Mouse (Mus musculus): ENCODE measurements around the gene Anks3. TPM values are rescaled to one million over a fixed set of nuclear protein-coding genes. Genes with fewer than 3 reads are reported as not detected.
A peak's percentile ranks its signal among the peaks of the same experiment; 100 is the strongest.

Anks3 gene
- polyA plus RNA-seq, 1 experiment from 2014 or later = 48.6 TPM

GRCm38 (mm10) chr16:4971626-4972025 is 7.6 kb upstream of the Anks3 start:
- WGBS = 69% methylated on average over 4 of the region's 4 CpGs
- Histone ChIP-seq H3K27ac (ENCODE audit: low read length) (no peak overlapping the region), H3K9ac (ENCODE audit: low read length) (no peak overlapping the region), H3K9me3 (replicated peaks; ENCODE audit: control insufficient read depth, low read length) (no peaks in the 10 kb centered on the region), H3K4me2 (ENCODE audit: low read depth, low read length) (no peak overlapping the region), H3K4me1 (ENCODE audit: control insufficient read depth, insufficient read depth, low read length) (no peaks in the 10 kb centered on the region), H3K4me3 (replicated peaks; ENCODE audit: low read length) (no peak overlapping the region), H3K36me3 (ENCODE audit: control insufficient read depth, insufficient read depth, low read length) (no peaks in the 10 kb centered on the region), H3K27me3 (ENCODE audit: control insufficient read depth, insufficient read depth, low read length) (no peaks in the 10 kb centered on the region)
- ATAC-seq (ENCODE audit: insufficient read depth, low FRiP score) = no peak

- Histone ChIP-seq H3K27ac (ENCODE audit: low read length) (no peak overlapping the region), H3K4me3 (replicated peaks; ENCODE audit: low read length) (no peak overlapping the region), H3K4me2 (ENCODE audit: low read depth, low read length) (no peak overlapping the region), H3K36me3 (ENCODE audit: control insufficient read depth, insufficient read depth, low read length) (no peaks in the 10 kb centered on the region), H3K9me3 (replicated peaks; ENCODE audit: control insufficient read depth, low read length) (no peaks in the 10 kb centered on the region), H3K4me1 (ENCODE audit: control insufficient read depth, insufficient read depth, low read length) (no peaks in the 10 kb centered on the region), H3K9ac (ENCODE audit: low read length) (no peak overlapping the region), H3K27me3 (ENCODE audit: control insufficient read depth, insufficient read depth, low read length) (no peaks in the 10 kb centered on the region)
- no peak for ATAC-seq (ENCODE audit: insufficient read depth, low FRiP score)
- WGBS = 72% methylated on average over 5 of the region's 5 CpGs
These were observed 5.2 kb upstream of the Anks3 start for GRCm38 (mm10) chr16:4969055-4969843.

GRCm38 (mm10) chr16:4968426-4968825 is 4.4 kb upstream of the Anks3 start:
- ATAC-seq (ENCODE audit: insufficient read depth, low FRiP score) = no peak
- Histone ChIP-seq H3K4me3 (replicated peaks; ENCODE audit: low read length) (no peak overlapping the region), H3K4me1 (ENCODE audit: control insufficient read depth, insufficient read depth, low read length) (peaks cover 1% of the 10 kb centered on the region; the same call in 1 of the 2 replicates), H3K9ac (ENCODE audit: low read length) (no peak overlapping the region), H3K36me3 (ENCODE audit: control insufficient read depth, insufficient read depth, low read length) (no peaks in the 10 kb centered on the region), H3K4me2 (ENCODE audit: low read depth, low read length) (no peak overlapping the region), H3K27ac (ENCODE audit: low read length) (no peak overlapping the region), H3K27me3 (ENCODE audit: control insufficient read depth, insufficient read depth, low read length) (no peaks in the 10 kb centered on the region), H3K9me3 (replicated peaks; ENCODE audit: control insufficient read depth, low read length) (no peaks in the 10 kb centered on the region)
- WGBS = 77% methylated on average over 3 of the region's 3 CpGs

- 89% methylated on average over 8 of the region's 8 CpGs for WGBS
- H3K9me3 ChIP-seq (replicated peaks; ENCODE audit: control insufficient read depth, low read length) = no peaks in the 10 kb centered on the region
- H3K9ac ChIP-seq (ENCODE audit: low read length) = no peak overlapping the region
- H3K27ac ChIP-seq (ENCODE audit: low read length) = no peak overlapping the region
- H3K4me2 ChIP-seq (ENCODE audit: low read depth, low read length) = no peak overlapping the region
- H3K4me3 ChIP-seq (replicated peaks; ENCODE audit: low read length) = no peak overlapping the region
- peaks cover 15% of the 10 kb centered on the region for H3K4me1 ChIP-seq (ENCODE audit: control insufficient read depth, insufficient read depth, low read length)
- ATAC-seq (ENCODE audit: insufficient read depth, low FRiP score) = no peak
- H3K36me3 ChIP-seq (ENCODE audit: control insufficient read depth, insufficient read depth, low read length) = no peaks in the 10 kb centered on the region
- H3K27me3 ChIP-seq (ENCODE audit: control insufficient read depth, insufficient read depth, low read length) = no peaks in the 10 kb centered on the region
These were observed 1.6 kb upstream of the Anks3 start for GRCm38 (mm10) chr16:4965392-4966129.

- peak overlapping the region; percentile 93 for H3K9ac ChIP-seq (ENCODE audit: low read length)
- peak overlapping the region; percentile 78 for H3K27ac ChIP-seq (ENCODE audit: low read length)
- H3K9me3 ChIP-seq (replicated peaks; ENCODE audit: control insufficient read depth, low read length) = no peaks in the 10 kb centered on the region
- peak overlapping the region; percentile 90 for H3K4me3 ChIP-seq (replicated peaks; ENCODE audit: low read length)
- peaks cover 15% of the 10 kb centered on the region for H3K4me1 ChIP-seq (ENCODE audit: control insufficient read depth, insufficient read depth, low read length)
- WGBS = 19% methylated on average over 13 of the region's 13 CpGs
- ATAC-seq (ENCODE audit: insufficient read depth, low FRiP score) = no peak
- H3K27me3 ChIP-seq (ENCODE audit: control insufficient read depth, insufficient read depth, low read length) = no peaks in the 10 kb centered on the region
- H3K4me2 ChIP-seq (ENCODE audit: low read depth, low read length) = peak overlapping the region; percentile 91
- no peaks in the 10 kb centered on the region for H3K36me3 ChIP-seq (ENCODE audit: control insufficient read depth, insufficient read depth, low read length)
These were observed 856 bp upstream of the Anks3 start for GRCm38 (mm10) chr16:4964731-4965391.

- H3K27me3 ChIP-seq (ENCODE audit: control insufficient read depth, insufficient read depth, low read length) = no peaks in the 10 kb centered on the region
- WGBS = 41% methylated on average over 9 of the region's 9 CpGs
- peaks cover 15% of the 10 kb centered on the region for H3K4me1 ChIP-seq (ENCODE audit: control insufficient read depth, insufficient read depth, low read length)
- no peak overlapping the region for H3K27ac ChIP-seq (ENCODE audit: low read length)
- no peaks in the 10 kb centered on the region for H3K36me3 ChIP-seq (ENCODE audit: control insufficient read depth, insufficient read depth, low read length)
- no peak for ATAC-seq (ENCODE audit: insufficient read depth, low FRiP score)
- peak overlapping the region; percentile 91 for H3K4me2 ChIP-seq (ENCODE audit: low read depth, low read length)
- H3K9ac ChIP-seq (ENCODE audit: low read length) = peak overlapping the region; percentile 93
- peak overlapping the region; percentile 90 for H3K4me3 ChIP-seq (replicated peaks; ENCODE audit: low read length)
- H3K9me3 ChIP-seq (replicated peaks; ENCODE audit: control insufficient read depth, low read length) = no peaks in the 10 kb centered on the region
These were observed 659 bp downstream of the Anks3 start for GRCm38 (mm10) chr16:4963346-4963745.

GRCm38 (mm10) chr16:4960260-4960659 is 3.7 kb downstream of the Anks3 start:
- WGBS = 84% methylated on average over 8 of the region's 8 CpGs
- Histone ChIP-seq H3K4me2 (ENCODE audit: low read depth, low read length) (no peak overlapping the region), H3K36me3 (ENCODE audit: control insufficient read depth, insufficient read depth, low read length) (peaks cover 9% of the 10 kb centered on the region; the same call in 1 of the 2 replicates), H3K9ac (ENCODE audit: low read length) (no peak overlapping the region), H3K27me3 (ENCODE audit: control insufficient read depth, insufficient read depth, low read length) (no peaks in the 10 kb centered on the region), H3K27ac (ENCODE audit: low read length) (no peak overlapping the region), H3K4me1 (ENCODE audit: control insufficient read depth, insufficient read depth, low read length) (peaks cover 15% of the 10 kb centered on the region), H3K9me3 (replicated peaks; ENCODE audit: control insufficient read depth, low read length) (no peaks in the 10 kb centered on the region), H3K4me3 (replicated peaks; ENCODE audit: low read length) (no peak overlapping the region)
- ATAC-seq (ENCODE audit: insufficient read depth, low FRiP score) = no peak

GRCm38 (mm10) chr16:4957446-4957845 is 6.6 kb downstream of the Anks3 start:
- 85% methylated on average over 3 of the region's 3 CpGs for WGBS
- Histone ChIP-seq H3K4me1 (ENCODE audit: control insufficient read depth, insufficient read depth, low read length) (peaks cover 5% of the 10 kb centered on the region; the same call in 1 of the 2 replicates), H3K9ac (ENCODE audit: low read length) (no peak overlapping the region), H3K36me3 (ENCODE audit: control insufficient read depth, insufficient read depth, low read length) (peaks cover 29% of the 10 kb centered on the region), H3K4me2 (ENCODE audit: low read depth, low read length) (no peak overlapping the region), H3K27me3 (ENCODE audit: control insufficient read depth, insufficient read depth, low read length) (no peaks in the 10 kb centered on the region), H3K9me3 (replicated peaks; ENCODE audit: control insufficient read depth, low read length) (no peaks in the 10 kb centered on the region), H3K4me3 (replicated peaks; ENCODE audit: low read length) (no peak overlapping the region), H3K27ac (ENCODE audit: low read length) (no peak overlapping the region)
- no peak for ATAC-seq (ENCODE audit: insufficient read depth, low FRiP score)

- 88% methylated on average over 3 of the region's 3 CpGs for WGBS
- no peak for ATAC-seq (ENCODE audit: insufficient read depth, low FRiP score)
- Histone ChIP-seq H3K4me2 (ENCODE audit: low read depth, low read length) (no peak overlapping the region), H3K4me3 (replicated peaks; ENCODE audit: low read length) (no peak overlapping the region), H3K27ac (ENCODE audit: low read length) (no peak overlapping the region), H3K36me3 (ENCODE audit: control insufficient read depth, insufficient read depth, low read length) (peaks cover 32% of the 10 kb centered on the region), H3K9me3 (replicated peaks; ENCODE audit: control insufficient read depth, low read length) (no peaks in the 10 kb centered on the region), H3K4me1 (ENCODE audit: control insufficient read depth, insufficient read depth, low read length) (no peaks in the 10 kb centered on the region), H3K27me3 (ENCODE audit: control insufficient read depth, insufficient read depth, low read length) (no peaks in the 10 kb centered on the region), H3K9ac (ENCODE audit: low read length) (no peak overlapping the region)
These were observed 7.4 kb downstream of the Anks3 start for GRCm38 (mm10) chr16:4956609-4957008.

All from stomach, embryonic 16.5 days (tissue).